ENCODE assay signal across 15 mouse cellular contexts in genomic region chr12:12842247-12842957, GRCm38 (mm10).
A peak's percentile ranks its signal among the peaks of the same experiment; 100 is the strongest.
DNase-seq lines count a peak whose midpoint lies in the region; ATAC-seq lines count a peak whose summit lies in the region.
"Had no signal": no experiment of that assay in that cellular context is flagged by ENCODE, and none has a peak within 500 bp of the region (broad histone marks: within the 10 kb centered on the region; RNA-seq: fewer than 3 reads in every experiment).

No protein-coding gene starts in this region.

- H3K9me3 ChIP-seq in kidney, embryonic 16.5 days (ENCODE audit: low read length): no peaks in the 10 kb centered on the region
- no peaks in the 10 kb centered on the region for H3K9me3 ChIP-seq in hindbrain, embryonic 12.5 days (replicated peaks)
- no peaks in the 10 kb centered on the region for H3K9me3 ChIP-seq in midbrain, embryonic 16.5 days (replicated peaks; ENCODE audit: control insufficient read depth, low read length, poor library complexity, severe bottlenecking)
- H3K9me3 ChIP-seq: liver, embryonic 13.5 days; stomach, embryonic 15.5 days had no signal

- H3K4me2 ChIP-seq in kidney, embryonic 16.5 days (replicated peaks; ENCODE audit: low read depth, low read length): peak overlapping the region; percentile 56
- H3K4me2 ChIP-seq in hindbrain, embryonic 12.5 days (replicated peaks): 0 out of 2 replicates have a peak overlapping the region, but pooled peaks have one; percentile 15
- no peak overlapping the region for H3K4me2 ChIP-seq in midbrain, embryonic 16.5 days (ENCODE audit: low read length)
- H3K4me2 ChIP-seq: liver, embryonic 13.5 days; stomach, embryonic 15.5 days had no signal

- no peaks in the 10 kb centered on the region for H3K27me3 ChIP-seq in kidney, embryonic 16.5 days (ENCODE audit: insufficient read depth, low read length)
- no peaks in the 10 kb centered on the region for H3K27me3 ChIP-seq in hindbrain, embryonic 12.5 days
- no peaks in the 10 kb centered on the region for H3K27me3 ChIP-seq in midbrain, embryonic 16.5 days (ENCODE audit: control insufficient read depth, insufficient read depth, low read depth, low read length)
- H3K27me3 ChIP-seq: liver, embryonic 13.5 days; stomach, embryonic 15.5 days had no signal

- ATAC-seq in kidney, embryonic 16.5 days (ENCODE audit: low FRiP score, low TSS enrichment): peak; percentile 72; the same call in 1 of the 2 replicates
- no peak for ATAC-seq in hindbrain, embryonic 12.5 days (ENCODE audit: low FRiP score)
- ATAC-seq in midbrain, embryonic 16.5 days: 0 out of 2 replicates have a peak, but pooled peaks have one; percentile 12

- H3K4me3 ChIP-seq in kidney, embryonic 16.5 days (ENCODE audit: low read length): peak overlapping the region; percentile 16; the same call in 1 of the 2 replicates
- H3K4me3 ChIP-seq in hindbrain, embryonic 12.5 days: no peak overlapping the region
- H3K4me3 ChIP-seq in midbrain, embryonic 16.5 days (ENCODE audit: low read depth, low read length): no peak overlapping the region
- H3K4me3 ChIP-seq: erythroblast, embryonic 14.5 days; liver, embryonic 13.5 days; stomach, embryonic 15.5 days had no signal

- no peak for DNase-seq in kidney, adult 11 months
- DNase-seq in embryo, embryonic 9.5 days (ENCODE audit: extremely low spot score): peak; percentile 33
- no peak for DNase-seq in cerebellum, adult 8-10 months
- no peak for DNase-seq in frontal cortex, postnatal 10 days (ENCODE audit: low spot score in 2 of 2)
- DNase-seq in frontal cortex, postnatal 25 days (ENCODE audit: low spot score in 2 of 2): no peak
- DNase-seq: cerebellum, adult 9-11 months; heart, adult 18-20 months; heart, postnatal 4 days; liver, embryonic 13.5 days; lung, postnatal 4 days had no signal

- 0 out of 2 replicates have a peak overlapping the region, but pooled peaks have one; percentile 46 for H3K27ac ChIP-seq in kidney, embryonic 16.5 days (ENCODE audit: low read length)
- H3K27ac ChIP-seq in hindbrain, embryonic 12.5 days: no peak overlapping the region
- no peak overlapping the region for H3K27ac ChIP-seq in midbrain, embryonic 16.5 days (ENCODE audit: low read length)
- H3K27ac ChIP-seq: liver, embryonic 13.5 days; stomach, embryonic 15.5 days had no signal

- 0 out of 2 replicates have a peak overlapping the region, but pooled peaks have one; percentile 35 for H3K9ac ChIP-seq in kidney, embryonic 16.5 days (replicated peaks; ENCODE audit: low read length)
- no peak overlapping the region for H3K9ac ChIP-seq in hindbrain, embryonic 12.5 days
- no peak overlapping the region for H3K9ac ChIP-seq in midbrain, embryonic 16.5 days (ENCODE audit: low read depth, low read length)
- H3K9ac ChIP-seq: liver, embryonic 13.5 days; stomach, embryonic 15.5 days had no signal

- WGBS in kidney, embryonic 16.5 days: 7% methylated on average over 17 of the region's 17 CpGs
- WGBS in hindbrain, embryonic 12.5 days: 37% methylated on average over 17 of the region's 17 CpGs
- WGBS in midbrain, embryonic 16.5 days: 23% methylated on average over 17 of the region's 17 CpGs

- peaks cover 24% of the 10 kb centered on the region for H3K4me1 ChIP-seq in kidney, embryonic 16.5 days (ENCODE audit: insufficient read depth, low read length)
- peaks cover 25% of the 10 kb centered on the region for H3K4me1 ChIP-seq in hindbrain, embryonic 12.5 days
- H3K4me1 ChIP-seq in midbrain, embryonic 16.5 days (ENCODE audit: control insufficient read depth, insufficient read depth, low read length): peaks cover 2% of the 10 kb centered on the region; the same call in 1 of the 2 replicates

- H3K36me3 ChIP-seq in kidney, embryonic 16.5 days (ENCODE audit: insufficient read depth, low read length): no peaks in the 10 kb centered on the region
- no peaks in the 10 kb centered on the region for H3K36me3 ChIP-seq in hindbrain, embryonic 12.5 days
- H3K36me3 ChIP-seq in midbrain, embryonic 16.5 days (ENCODE audit: control insufficient read depth, insufficient read depth, low read length): no peaks in the 10 kb centered on the region
- H3K36me3 ChIP-seq: liver, embryonic 13.5 days; stomach, embryonic 15.5 days had no signal
